Mouse (Mus musculus) liver (tissue): Measurements from ENCODE around the gene Ints5.
"Not testable (repeated sequence)": the region's sequence is repeated elsewhere in the genome, so short reads cannot be mapped to it uniquely, and the experiment has no call there.

Experiments used
- DNase-seq: peaks from one replicate; pipeline ENCODE4 v3.0.0-alpha.2; 2020; ENCODE audit warnings: mixed read lengths

Ints5 gene

DNA sequence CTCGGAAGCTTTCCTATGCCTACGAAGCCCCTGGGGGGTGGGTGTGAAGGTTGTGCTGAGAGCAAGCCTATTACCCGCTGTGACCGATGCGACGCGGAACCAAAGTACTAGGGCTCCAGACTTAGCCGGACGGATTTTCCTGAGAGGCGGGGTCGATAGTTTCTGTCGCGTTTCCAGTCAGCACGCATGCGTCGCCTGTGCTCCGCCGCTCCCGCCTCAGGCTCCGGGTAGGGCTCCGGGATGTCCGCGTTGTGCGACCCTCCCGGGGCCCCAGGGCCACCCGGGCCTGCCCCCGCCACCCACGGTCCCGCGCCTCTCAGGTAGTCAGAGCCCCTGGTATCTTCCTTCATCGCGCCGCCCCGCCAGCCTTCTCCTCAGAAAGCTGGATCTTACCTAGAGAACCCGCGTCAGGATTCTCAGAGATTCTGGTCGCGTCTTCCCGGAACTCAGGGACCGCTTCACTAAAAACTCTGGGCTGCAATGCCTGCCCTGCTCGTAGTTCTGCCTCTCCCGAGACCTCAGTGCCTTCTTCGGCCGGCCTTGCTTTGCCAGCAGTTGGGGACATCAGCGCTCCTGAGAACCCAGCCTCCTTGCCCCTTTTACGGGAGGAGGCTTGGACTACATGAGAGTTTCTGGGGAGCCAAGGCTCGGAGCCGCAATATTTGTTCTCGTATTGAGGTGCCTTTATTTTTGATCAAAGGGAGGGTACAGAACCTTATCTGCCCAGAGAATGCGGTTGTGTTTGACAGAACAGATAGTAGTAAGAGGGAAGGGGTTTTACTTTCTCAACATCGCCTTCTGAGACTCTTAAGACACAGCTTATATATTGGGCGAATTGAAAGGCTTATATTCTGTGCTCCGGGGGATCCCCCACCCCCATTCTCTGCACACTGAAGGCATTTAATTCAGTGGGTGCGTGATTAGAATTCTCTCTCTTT lies at the start of gene Ints5:
Gene Ints5 (plus strand): TSS at position 177 of the 938 bp plus-strand sequence.
- DNase-seq = peak; percentile 88

DNA sequence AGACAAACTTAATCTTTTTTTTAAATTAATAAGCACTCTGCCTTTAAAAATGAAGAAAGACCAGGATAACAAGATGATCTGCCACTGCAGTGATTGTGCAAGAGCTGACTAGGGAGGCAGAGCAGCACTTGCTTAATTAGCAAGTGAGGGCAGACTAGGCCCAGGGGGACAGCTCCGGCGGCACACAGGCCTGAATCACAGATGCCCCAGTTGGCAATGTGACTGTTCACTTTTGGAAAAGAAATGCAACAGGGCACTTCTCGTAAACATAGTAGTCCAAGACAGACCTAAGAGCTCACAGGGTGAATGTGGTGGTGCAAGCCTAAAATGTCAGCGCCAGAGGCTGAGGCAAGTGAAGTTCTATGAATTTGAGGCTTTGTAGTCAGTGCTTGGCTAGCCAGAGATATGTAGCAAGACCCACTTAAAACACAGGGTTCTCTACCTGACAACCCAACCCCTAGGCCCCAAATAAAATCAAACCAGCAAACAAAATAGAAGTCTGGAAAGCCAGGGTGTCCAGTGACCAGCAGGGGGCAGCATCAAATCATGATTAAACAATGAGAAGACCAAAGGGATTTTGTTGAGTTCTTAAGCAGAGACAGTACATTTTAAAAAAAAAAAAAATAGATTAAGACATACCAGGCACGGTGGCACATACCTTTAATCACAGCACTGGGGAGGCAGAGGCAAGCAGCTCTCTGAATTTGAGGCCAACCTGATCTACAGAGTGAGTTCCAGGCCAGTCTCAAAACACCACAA lies 48.3 kb upstream of the Ints5 start:
- DNase-seq = peak; percentile 79

DNA sequence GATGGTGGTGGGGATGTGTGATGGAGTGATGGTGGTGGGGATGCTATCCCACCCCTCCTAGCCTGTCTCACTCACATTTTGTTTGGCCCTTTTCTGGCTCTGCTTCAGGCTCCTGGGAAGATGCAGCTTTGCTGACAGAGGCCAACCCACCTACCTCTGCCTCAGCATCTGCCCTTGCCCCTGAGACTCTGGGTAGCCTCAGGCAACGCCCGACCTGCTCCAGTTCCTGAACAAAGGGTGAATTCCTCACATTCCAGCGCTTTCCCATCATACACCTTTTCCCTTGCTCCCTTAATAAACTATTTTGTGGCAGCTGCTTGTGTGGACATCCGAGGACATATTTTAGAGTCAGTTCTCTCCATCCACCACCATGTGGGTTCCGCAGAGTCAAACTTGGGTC lies 44.4 kb upstream of the Ints5 start:
- no peak for DNase-seq

DNA sequence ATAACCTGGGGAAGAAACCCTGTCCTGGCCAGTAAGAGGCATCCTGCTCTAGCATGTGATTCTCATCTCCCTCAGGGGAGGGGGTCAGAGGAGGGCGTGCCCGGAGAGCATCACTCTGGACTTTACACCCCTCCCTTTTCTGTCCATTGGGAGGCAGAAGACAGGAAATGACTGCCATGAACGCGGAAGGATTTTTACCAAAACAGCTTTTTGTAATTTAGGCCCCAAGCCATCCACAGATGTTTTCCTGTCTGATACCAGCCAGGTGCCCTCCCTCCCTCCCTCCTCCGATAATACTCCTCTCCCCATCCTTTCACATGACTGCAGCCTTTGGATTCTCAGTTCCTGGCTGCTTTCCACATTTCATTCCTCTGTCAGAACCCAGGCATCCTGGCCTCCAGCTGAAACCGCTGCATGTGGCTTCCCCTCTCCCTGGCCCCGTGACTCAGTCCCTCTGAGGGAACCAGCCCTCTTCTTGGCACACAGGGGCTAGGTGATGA lies 42.4 kb upstream of the Ints5 start, which contains the start of gene Lrrn4cl:
Gene Lrrn4cl (plus strand): TSS at position 367 of the 500 bp plus-strand sequence.
- DNase-seq = no peak

DNA sequence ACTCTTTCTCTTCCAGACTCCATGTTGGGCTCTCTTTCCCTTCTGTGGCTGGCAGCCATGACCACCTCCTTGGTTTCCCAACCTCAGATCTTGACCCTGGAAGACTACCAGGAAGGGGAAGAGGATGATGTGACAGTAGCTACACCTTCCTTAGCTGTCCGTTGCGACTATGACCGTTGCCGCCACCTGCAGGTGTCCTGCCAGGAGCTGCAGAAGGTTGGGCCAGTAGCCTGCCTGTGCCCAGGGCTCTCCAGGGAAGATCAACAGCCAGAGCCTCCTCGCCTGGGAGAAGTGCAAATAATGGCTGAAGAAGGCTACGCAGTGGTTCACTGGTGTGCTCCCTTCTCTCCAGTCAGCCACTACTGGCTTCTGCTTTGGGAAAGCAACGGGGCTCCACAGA lies 41.2 kb upstream of the Ints5 start:
- peak; percentile 30 for DNase-seq

DNA sequence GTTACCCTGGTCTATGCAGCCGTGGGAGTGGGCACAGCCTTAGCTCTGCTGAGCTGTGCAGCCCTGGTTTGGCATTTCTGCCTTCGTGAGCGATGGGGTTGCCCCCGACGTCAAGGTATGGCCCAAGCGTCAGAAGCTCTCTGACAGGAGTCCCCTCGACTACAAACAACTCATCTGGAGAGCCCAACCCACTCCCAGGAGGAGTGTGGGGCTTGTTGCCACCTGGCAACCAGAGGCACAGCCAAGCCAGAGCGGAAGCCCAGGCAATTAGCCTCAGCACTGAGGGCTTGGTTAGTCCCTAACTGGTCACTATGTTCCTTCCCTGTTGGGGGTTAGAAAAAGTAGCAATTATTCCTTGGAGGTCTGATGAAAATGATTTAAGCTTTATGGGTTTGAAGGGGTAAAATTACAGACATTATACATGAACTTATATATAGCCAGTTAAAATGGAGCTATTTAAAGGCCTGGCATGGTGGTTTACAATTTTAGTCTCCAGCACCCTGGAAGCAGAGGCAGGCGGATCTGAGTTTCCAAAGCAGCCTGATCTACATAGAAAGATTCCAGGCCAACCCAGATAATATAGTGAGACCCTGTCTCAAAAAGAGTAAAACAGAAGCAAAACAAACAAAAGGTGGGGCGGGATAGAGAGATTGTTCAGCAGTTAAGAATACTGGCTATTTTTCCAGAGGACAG lies 40.4 kb upstream of the Ints5 start:
- DNase-seq = no peak

DNA sequence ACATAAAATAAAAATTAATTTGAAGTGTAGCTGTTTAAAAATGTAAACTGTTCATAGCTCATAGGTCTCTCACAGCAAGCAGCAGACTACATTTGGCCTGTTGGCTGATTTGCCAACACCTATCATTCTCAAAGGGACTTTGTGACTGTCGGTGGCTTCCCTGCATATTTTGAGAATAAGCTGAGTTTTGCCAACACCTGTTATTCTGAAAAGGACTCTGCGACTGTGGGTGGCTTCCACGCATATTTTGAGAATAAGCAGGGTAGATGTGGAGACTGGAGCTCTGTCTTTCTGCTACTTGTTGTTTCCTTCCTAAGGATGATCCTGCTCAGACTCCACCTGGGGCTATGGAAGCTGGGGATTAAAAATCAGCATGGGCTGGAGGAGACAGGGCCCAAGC lies 39.7 kb upstream of the Ints5 start:
- no peak for DNase-seq

DNA sequence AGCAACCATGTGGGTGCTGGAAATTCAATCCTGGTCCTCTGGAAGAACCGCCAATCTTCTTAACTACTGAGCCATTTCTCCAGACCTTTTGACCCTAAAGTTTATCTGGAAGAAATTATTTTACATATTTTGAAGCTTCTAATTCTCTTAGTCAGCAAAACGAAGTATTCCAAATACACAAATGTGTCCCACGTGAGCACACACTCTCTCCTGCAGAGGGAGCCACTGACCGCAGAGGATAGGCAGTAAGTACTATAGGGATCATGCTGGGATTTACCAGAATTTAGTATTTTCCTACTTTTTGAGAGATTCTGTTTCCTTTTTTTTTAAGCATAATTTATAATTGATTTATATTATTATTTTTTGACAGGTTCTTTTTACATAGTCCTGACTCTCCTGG lies 35.1 kb upstream of the Ints5 start:
- peak; percentile 69 for DNase-seq

DNA sequence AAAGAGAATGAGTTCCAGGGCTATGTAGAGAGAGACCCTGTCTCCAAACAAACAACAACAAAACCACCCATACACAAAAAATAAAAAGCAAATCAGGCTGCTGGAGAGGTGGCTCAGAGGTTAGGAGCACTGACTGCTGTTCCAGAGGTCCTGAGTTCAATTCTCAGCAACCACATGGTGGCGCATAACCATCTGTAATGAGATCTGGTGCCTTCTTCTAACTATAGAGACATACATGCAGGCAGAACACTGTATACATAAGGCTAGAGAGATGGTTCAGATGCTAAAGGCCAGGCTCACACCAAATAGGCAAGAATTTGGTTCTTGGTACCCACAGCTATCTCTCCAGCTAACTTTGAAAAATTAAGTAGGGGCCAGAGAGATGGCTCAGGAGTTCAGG lies 33.8 kb upstream of the Ints5 start:
- peak; percentile 46 for DNase-seq

DNA sequence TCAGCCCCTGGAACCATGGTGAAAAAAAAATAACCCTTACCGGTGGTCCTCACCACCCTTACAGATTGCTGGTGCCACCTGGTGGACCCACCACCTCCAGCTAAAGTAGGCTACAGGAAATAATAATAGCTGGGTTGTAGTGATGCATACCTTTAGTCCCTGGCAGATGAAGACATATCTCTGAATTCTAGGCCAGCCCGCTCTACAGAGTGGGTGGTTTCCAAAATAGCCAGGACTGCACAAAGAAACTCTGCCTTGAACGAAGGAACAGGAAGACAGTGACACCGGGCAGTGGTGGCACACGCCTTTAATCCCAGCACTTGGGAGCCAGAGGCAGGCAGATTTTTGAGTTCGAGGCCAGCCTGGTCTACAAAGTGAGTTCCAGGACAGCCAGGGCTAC lies 28.5 kb upstream of the Ints5 start:
- no peak for DNase-seq

DNA sequence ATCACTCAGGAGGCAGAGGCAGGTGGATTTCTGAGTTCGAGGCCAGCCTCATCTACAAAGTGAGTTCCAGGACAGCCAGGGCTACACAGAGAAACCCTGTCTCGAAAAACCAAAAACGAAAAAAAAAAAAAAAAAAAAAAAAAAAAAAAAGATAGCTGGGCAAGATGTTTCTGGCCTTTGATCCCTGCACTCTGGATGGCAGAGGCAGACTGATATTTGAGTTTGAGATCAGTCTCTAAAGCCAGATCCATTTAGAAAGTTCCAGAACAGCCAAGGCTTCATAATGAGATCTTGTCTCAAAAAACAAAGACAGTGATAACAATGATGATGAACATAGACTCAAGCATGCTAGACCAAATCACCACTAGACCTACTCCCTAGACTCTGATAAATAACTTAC lies 22.4 kb upstream of the Ints5 start:
- DNase-seq = not testable (repeated sequence)

DNA sequence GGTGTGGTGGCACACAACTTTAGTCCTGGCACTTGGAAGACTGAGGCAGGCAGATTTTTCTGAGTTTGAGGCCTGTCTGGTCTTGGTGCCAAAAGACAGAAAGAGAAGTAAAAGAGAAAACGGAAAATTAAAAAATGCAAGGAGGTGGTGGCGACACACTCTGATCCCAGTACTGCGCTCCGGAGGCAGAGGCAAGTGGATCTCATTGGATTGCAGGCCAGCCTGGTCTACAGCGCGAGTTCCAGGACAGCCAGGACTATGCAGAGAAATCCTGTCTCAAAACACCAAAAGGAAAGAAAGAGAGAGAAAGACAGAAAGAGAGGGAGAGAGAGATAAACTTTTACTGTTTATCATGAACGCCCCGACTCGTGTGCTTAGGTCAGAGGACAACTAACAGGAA lies 22.0 kb upstream of the Ints5 start:
- no peak for DNase-seq

DNA sequence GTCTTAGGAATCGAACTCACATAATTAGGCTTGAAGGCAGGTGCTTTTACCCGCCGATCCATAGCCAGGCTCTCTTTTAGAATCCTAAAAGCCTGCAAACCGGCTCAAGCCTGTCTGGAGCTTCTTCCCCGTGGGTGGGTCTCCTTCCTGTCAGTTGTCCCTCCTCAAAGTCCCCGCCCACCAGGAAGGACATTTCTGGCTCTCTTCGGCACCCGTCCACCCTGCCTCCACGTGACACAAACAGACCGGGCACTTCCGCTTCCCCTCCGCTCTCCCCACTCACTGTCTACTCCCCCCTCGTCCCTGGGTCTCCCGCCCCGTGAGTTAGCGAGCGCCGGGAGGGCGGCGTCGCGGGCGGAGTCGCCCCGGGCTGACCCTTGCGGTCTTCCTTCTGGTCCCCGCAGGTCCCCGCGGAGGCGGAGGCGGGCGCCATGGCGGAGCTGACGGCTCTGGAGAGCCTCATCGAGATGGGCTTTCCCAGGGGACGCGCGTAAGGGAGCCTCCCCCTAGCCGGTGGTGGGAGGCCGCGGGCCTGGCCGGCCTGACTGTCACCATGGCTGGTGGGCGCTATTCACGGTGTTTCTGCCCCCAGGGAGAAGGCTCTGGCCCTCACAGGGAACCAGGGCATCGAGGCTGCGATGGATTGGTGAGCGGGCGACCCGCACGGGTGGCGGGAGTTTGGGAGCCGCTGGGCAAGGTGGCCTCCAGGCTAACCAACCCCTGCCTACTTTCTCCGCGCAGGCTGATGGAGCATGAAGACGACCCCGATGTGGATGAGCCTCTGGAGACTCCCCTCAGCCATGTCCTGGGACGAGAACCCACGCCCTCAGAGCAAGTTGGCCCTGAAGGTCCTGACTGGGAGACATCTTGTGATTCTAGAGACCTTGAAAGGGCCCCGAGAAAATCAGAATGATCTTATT lies 21.3 kb upstream of the Ints5 start, which contains the start of gene Ubxn1:
Gene Ubxn1 (plus strand): TSS at position 230 of the 920 bp plus-strand sequence.
- peak; percentile 96 for DNase-seq

DNA sequence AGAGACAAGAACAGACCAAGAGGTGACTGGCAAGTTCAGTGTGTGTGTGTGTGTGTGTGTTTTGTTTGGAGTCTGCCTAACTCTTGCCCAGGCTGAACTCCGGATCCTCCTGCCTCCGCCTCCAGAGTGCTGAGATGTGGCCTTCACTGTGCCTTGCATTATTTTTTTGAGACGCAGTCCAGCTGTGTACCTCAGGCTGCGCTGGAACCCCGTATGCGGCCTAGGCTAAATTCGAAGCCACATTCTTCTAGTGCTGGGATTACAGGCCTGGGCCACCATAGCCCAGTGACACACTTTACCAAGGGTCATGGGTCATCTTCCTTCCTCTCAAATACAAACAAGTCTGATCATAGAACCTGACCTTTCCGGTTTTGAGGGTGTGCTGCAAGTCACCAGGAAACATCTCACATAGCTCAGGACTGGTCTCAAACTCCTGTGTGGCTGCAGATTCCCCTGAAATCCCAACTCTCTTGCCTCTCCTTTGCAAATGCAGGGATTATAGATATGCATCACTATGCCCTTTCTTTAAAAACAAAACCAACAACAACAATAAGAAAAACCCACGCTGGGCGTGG lies 20.5 kb upstream of the Ints5 start:
- DNase-seq = no peak

DNA sequence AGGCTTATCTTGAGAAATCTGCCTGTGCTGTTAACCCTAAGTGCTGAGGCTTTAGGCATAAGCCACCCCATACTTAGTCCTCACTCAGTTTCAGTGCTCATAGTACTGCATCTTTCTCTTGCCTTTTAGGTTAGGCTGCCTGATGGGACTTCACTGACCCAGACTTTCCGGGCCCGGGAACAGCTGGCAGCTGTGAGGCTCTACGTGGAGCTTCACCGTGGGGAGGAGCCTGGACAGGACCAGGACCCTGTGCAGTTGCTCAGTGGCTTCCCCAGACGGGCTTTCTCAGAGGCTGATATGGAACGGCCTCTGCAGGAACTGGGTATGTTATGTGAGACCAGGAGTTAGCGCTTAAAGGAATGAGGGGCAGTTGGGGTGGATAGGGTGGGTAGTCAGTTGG lies 17.8 kb upstream of the Ints5 start:
- DNase-seq = no peak

DNA sequence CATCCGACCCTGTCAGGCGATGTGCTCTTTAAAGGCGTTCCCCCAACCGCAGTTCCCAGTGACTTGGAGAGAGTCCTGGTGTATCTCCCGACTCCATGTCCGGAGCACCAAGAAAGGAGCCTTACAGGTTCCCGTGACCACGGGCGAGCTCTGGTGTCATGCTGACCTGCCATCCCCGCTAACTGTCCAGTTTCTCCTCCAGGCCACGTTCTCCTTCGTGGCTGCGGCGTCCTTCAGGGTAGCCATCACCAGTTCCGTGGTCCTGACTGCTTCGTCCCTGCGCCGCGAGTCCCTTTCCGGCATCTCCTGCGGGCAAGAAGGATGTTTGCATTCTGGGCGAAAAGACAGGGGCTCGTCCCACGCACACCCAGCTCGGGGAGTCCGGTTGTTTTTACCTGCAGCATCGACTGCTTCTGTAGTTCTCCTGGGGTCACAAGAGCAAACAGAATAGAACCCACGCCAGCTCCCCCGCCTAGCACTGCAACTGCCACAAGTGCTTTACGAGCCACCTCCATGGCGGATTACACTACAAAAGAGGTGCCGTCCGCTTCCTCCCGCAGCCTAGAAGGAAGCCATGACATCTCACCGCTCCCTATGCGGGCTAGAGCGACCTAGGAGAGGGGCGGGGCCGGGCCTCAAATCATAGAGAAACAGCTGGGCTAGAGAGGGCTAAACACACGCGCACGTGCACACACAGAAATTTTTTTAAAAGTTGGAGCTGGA lies 12.3 kb upstream of the Ints5 start, which contains the start of gene Uqcc3:
Gene Uqcc3 (minus strand): TSS at position 613 of the 723 bp plus-strand sequence.
- DNase-seq = peak; percentile 88

DNA sequence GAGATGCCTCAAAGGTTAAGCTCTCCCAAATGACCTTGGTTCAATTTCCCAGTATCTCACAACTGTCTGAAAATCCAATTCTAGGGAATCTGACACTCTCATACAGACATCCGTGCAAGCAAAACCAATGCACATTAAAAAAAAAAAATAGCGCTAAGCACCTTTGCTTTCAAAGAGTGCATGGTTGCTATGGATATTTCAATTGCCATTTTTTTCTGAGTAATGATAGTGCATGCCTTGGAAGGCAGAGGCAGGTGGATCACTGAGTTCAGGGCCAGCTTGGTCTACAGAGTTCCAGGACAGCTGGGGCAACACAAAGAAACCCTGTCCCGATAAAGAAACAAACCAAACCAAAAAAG lies 11.8 kb upstream of the Ints5 start:
- no peak for DNase-seq

DNA sequence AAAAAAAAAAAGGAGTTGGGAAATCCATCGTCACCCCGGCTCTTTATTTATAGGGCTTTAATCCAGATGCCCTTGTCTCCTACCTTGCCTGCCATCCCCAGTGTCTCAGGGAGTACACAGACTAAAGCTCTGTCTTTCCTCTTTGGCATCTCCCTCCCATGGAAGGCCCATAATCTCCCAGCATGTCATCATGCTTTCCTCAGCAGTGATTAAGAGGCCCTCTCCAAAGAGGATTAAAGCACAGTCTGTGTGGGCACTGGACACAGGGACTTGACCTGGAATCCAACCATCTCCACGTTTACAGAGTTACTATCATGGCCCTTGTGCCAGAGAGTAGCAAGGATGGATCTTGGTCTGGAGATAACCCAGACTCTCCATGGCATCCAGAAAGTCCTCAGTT lies 9.2 kb upstream of the Ints5 start, which contains the start of the genes Lbhd1 and Gm49403:
Gene Lbhd1 (plus strand): TSS at position 117 of the 400 bp plus-strand sequence.
Gene Gm49403 (plus strand): TSS at position 315 of the 400 bp plus-strand sequence.
- DNase-seq = no peak

DNA sequence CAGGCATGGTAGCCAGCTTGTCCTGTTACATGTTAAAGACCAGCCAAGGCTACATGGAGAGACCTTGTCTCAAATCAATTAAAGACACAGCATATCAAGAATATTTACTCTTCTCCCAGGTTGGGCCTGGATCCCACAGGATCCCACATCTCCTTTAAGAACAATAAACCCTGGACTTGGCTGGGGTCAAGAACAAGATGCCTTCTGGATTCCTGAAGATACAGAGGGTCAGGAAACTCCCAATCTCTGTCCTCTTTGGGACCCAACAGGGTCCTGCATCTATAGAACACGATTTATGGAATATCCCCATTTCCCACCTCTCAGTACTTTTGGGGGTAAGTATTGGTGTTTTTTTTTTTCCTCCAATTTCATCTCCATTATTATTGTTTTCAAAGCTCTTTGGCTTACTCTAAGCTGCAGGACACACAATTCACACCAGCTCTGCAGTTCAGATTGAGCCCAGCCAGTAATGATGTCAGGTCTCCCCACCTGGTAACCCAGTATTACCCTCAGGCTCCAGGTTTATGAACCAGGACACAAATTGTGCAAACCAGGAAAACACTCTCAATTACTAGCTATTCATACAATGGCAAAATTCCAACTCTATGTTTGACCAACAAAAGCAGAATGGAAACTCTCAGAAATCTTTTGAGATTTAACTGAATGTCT lies 5.8 kb upstream of the Ints5 start:
- no peak for DNase-seq
